Mouse (Mus musculus) MEL (cell line): Measurements from ENCODE around the gene Gm3045.

Source experiments
- CTCF ChIP-seq, 3 experiments: IDR thresholded peaks in 2 of 3; conservative IDR thresholded peaks in 1 of 3; 2 replicates each; pipeline ENCODE4 v1.5.1; 2011 to 2012; ENCODE audit warnings: low read length in 3 of 3, low read depth in 2 of 3, mild to moderate bottlenecking in 2 of 3, improper control_type of control experiment in 1 of 3, inconsistent platforms in 1 of 3, mixed read lengths in 1 of 3, moderate library complexity in 1 of 3; ENCODE audit not compliant: control insufficient read depth in 1 of 3, insufficient read depth in 1 of 3, poor library complexity in 1 of 3, severe bottlenecking in 1 of 3
- ELF1 ChIP-seq: IDR thresholded peaks from 2 replicates; pipeline ENCODE4 v1.6.1; 2014; ENCODE audit warnings: low read depth, mild to moderate bottlenecking, inconsistent platforms, low read length, improper control_type of control experiment, moderate library complexity
- EP300 ChIP-seq, 2 experiments: IDR thresholded peaks; 2 replicates each; pipeline ENCODE4 v1.6.1; 2011; ENCODE audit warnings: improper control_type of control experiment in 2 of 2, low read length in 2 of 2, low read depth in 1 of 2, mild to moderate bottlenecking in 1 of 2
- GABPA ChIP-seq: IDR thresholded peaks from 2 replicates; pipeline ENCODE4 v1.6.1; 2012; ENCODE audit warnings: low read depth, mild to moderate bottlenecking, inconsistent platforms, low read length, improper control_type of control experiment, moderate library complexity
- KAT2A ChIP-seq: conservative IDR thresholded peaks from 2 replicates; pipeline ENCODE4 v1.6.1; 2012; ENCODE audit warnings: low read depth, low read length, improper control_type of control experiment, inconsistent platforms
- MAX ChIP-seq: IDR thresholded peaks from 2 replicates; pipeline ENCODE4 v1.6.1; 2011; ENCODE audit warnings: low read length, improper control_type of control experiment
- POLR2A ChIP-seq, 2 experiments: IDR thresholded peaks; 2 replicates each; pipeline ENCODE4 v1.6.1; 2011 to 2012; ENCODE audit warnings: low read length in 2 of 2, mild to moderate bottlenecking in 2 of 2, control low read depth in 1 of 2, improper control_type of control experiment in 1 of 2, low read depth in 1 of 2, moderate library complexity in 1 of 2; ENCODE audit not compliant: control insufficient read depth in 1 of 2, insufficient read depth in 1 of 2, poor library complexity in 1 of 2
- POLR2AphosphoS2 ChIP-seq: IDR thresholded peaks from 2 replicates; pipeline ENCODE4 v1.6.1; 2011; ENCODE audit warnings: low read length, improper control_type of control experiment
- POLR2AphosphoS5 ChIP-seq: IDR thresholded peaks from 2 replicates; pipeline ENCODE4 v1.6.1; 2012; ENCODE audit warnings: low read depth, borderline replicate concordance, mild to moderate bottlenecking, inconsistent platforms, low read length, moderate library complexity, mixed read lengths
- TCF12 ChIP-seq: IDR thresholded peaks from 2 replicates; pipeline ENCODE4 v1.6.1; 2014; ENCODE audit warnings: low read depth, mild to moderate bottlenecking, inconsistent platforms, low read length, improper control_type of control experiment, moderate library complexity
- ZC3H11A ChIP-seq: IDR thresholded peaks from 2 replicates; pipeline ENCODE4 v1.6.1; 2012; ENCODE audit warnings: low read depth, mild to moderate bottlenecking, inconsistent platforms, low read length, improper control_type of control experiment

DNA sequence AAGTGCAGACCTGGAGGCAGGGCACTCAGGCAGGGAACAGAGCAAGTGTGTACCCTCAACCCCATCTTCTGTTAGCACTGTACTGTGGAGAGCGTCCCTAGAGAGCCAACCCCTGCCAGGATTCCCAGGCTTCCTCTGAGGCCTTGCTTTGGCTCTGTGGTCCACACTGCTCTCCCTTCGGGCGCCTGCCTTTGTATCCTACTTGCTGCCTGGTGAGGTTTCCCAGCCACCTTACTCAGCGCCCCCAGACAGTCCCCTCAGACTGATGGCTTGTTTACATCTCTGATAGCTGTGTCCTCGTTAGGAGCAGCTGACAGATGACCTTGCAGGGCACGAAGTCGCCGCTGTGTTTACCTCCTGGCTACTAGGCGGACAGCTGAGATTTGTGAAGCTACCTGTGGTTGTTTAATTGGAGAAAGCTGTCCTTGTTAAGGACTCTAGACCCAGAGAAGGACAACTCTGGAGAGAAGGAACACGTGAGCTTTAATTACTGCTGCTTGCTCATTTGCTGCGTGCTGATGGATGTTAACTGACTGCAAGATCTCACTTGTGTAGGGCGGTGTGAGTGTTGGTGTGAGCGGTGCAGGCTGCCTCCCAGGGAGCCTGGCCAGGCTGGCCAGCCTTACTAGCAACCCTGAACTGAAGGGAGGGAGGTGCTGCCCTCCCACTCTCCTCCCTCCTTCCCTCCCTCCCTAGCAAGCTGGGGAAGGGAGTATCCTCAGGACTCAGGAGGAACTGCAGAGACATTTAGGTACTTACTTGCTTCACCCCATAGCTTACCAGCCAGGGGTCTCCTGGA, 7.5 kb upstream of the Gm3045 start:
- TF ChIP-seq TCF12 (no peak), ZC3H11A (no peak), EP300 (IDR thresholded peaks at IDR 0.05; ENCODE audit: low read depth in 1 of 2, low read length in 2 of 2) (no peak), ELF1 (no peak), POLR2AphosphoS5 (no peak), KAT2A (no peak), GABPA (no peak), MAX (no peak), POLR2A (IDR thresholded peaks at IDR 0.05; ENCODE audit: control insufficient read depth in 1 of 2, insufficient read depth in 1 of 2, low read depth in 1 of 2, low read length in 2 of 2, poor library complexity in 1 of 2) (no peak), POLR2AphosphoS2 (no peak), CTCF (IDR thresholded peaks at IDR 0.05 in 2 of 3, conservative IDR thresholded peaks at IDR 0.05 in 1 of 3; ENCODE audit: control insufficient read depth in 1 of 3, insufficient read depth in 1 of 3, low read depth in 2 of 3, low read length in 3 of 3, poor library complexity in 1 of 3, severe bottlenecking in 1 of 3) (no peak)
